Mouse (Mus musculus) ovary, postnatal 36 days (tissue): ENCODE results near the gene Myo1b.
"Not testable (repeated sequence)": the region's sequence is repeated elsewhere in the genome, so short reads cannot be mapped to it uniquely, and the experiment has no call there.

ENCODE experiments used
- DNase-seq: peaks from one replicate; pipeline ENCODE4 v3.0.0; 2022; ENCODE audit warnings: low spot score, mixed read lengths

The Myo1b gene

GRCm38 (mm10) chr1:51895961-51896360, 19.9 kb downstream of the Myo1b start:
- no peak for DNase-seq

GRCm38 (mm10) chr1:51894721-51895120, 21.1 kb downstream of the Myo1b start:
- DNase-seq: no peak

GRCm38 (mm10) chr1:51893521-51894355, 22.1 kb downstream of the Myo1b start:
- DNase-seq: no peak

GRCm38 (mm10) chr1:51892005-51892404, 23.9 kb downstream of the Myo1b start:
- DNase-seq: no peak

- no peak for DNase-seq
Measured at GRCm38 (mm10) chr1:51888046-51888813, 27.6 kb downstream of the Myo1b start.

- DNase-seq: no peak
Measured at GRCm38 (mm10) chr1:51885356-51885983, 30.4 kb downstream of the Myo1b start.

- DNase-seq: no peak
Measured at GRCm38 (mm10) chr1:51883211-51883610, 32.7 kb downstream of the Myo1b start.

- no peak for DNase-seq
Measured at GRCm38 (mm10) chr1:51882752-51883151, 33.1 kb downstream of the Myo1b start.

GRCm38 (mm10) chr1:51879927-51880814, 35.7 kb downstream of the Myo1b start:
- DNase-seq: no peak

- DNase-seq: no peak
Measured at GRCm38 (mm10) chr1:51879333-51879770, 36.5 kb downstream of the Myo1b start.

GRCm38 (mm10) chr1:51875462-51876225, 40.2 kb downstream of the Myo1b start:
- no peak for DNase-seq

GRCm38 (mm10) chr1:51872493-51873261, 43.2 kb downstream of the Myo1b start:
- no peak for DNase-seq

GRCm38 (mm10) chr1:51871234-51871633, 44.6 kb downstream of the Myo1b start:
- not testable (repeated sequence) for DNase-seq

- DNase-seq: no peak
Measured at GRCm38 (mm10) chr1:51862828-51863421, 52.9 kb downstream of the Myo1b start.

GRCm38 (mm10) chr1:51860837-51861236, 55.0 kb downstream of the Myo1b start:
- DNase-seq: no peak

- no peak for DNase-seq
Measured at GRCm38 (mm10) chr1:51856946-51857345, 58.9 kb downstream of the Myo1b start.

GRCm38 (mm10) chr1:51856245-51856915, 59.5 kb downstream of the Myo1b start:
- no peak for DNase-seq

GRCm38 (mm10) chr1:51855541-51856244, 60.2 kb downstream of the Myo1b start:
- no peak for DNase-seq
